Mouse (Mus musculus) thymus, adult 18-20 months (tissue): ENCODE measurements around the gene Rccd1.

Experiments used
- DNase-seq, 2 experiments: peaks; one replicate each; pipeline ENCODE4 v3.0.0; 2022; ENCODE audit warnings: mixed read lengths in 2 of 2

Gene Rccd1

GRCm38 (mm10) chr7:80252886-80253285 lies 71.4 kb downstream of the Rccd1 start:
- no peak for DNase-seq

DNA sequence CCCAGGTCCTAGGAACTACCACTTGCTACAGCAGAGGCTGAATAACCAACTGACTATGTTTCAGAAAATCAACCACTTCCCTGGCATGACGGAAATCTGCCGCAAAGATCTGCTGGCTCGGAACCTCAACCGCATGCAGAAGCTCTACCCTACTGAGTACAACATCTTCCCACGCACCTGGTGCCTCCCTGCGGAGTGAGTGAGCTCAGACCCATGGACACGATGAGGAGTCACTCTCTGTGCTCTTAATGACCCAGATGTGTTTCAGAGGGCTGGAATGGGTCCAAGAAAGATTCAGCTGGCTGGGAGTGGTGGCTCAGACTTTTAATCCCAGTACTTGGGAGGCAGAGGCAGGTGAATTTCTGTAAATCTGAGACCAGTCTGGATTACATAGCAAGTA lies 71.8 kb downstream of the Rccd1 start:
- DNase-seq, result no peak

GRCm38 (mm10) chr7:80246859-80247258 lies 77.4 kb downstream of the Rccd1 start:
- no peak for DNase-seq

- DNase-seq, result peak; percentile 94 to 95
These were observed 78.0 kb downstream of the Rccd1 start, which contains the start of gene Ttll13 for GRCm38 (mm10) chr7:80246148-80246721. Ttll13 (plus strand) TSS chr7:80246376.

DNA sequence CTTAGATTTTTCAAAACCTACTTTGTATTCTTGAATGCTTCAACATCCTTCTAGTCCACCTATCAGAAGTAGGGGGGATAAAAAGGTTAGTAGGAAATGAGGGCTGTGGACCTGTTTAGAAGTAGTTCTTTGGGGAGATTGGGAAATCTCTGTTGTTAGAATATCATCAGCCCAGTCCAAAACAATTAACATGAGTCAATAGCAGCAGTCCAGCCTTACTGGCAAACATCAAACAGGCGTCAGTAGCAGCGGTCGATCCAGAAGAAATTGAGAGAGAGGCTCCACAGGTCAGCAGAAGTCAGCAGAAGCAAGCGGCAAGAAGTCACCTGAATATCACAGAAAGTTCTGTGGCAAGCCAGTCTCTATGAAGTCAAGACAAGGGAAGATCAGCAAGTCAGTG lies 79.4 kb downstream of the Rccd1 start:
- no peak for DNase-seq
